Mouse (Mus musculus): ENCODE data around the gene Robo2.

DNA sequence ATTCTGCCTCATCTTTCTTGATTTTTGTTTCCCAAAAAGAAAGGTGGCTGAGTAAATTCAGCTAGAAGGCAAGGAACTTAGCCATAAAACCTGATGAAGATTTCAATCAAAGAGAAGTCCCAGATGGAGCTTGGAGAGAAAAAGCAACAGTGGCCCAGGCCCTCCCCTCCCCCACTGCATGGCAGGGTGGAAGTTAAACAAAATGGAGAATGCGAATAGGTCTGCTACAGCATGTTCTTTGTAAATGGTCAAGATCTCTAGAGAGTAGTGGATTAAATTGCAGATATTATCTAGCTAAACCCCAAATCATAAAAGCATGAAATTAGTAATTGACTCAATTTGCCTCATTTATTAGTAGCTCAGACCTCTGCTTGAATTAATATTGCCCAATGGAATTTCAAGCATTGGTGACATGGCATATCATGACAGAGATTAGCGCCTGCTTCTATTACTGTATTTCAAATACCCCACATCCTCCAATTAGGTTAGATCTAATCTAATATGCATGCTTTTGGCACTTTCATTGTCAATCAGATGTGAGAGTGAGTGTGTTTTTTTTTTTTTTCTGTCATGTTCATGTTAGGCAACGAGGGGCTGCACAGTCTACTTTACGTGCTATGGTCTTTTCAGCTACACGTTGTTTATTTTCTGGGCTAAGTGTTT lies 45.3 kb upstream of the Robo2 start:
- TF ChIP-seq CTCF (IDR thresholded peaks at IDR 0.05; ENCODE audit: low read depth) (no peak), EP300 (IDR thresholded peaks at IDR 0.05; ENCODE audit: low read depth) (no peak)

Measured in heart, postnatal 0 days (tissue).